Mouse (Mus musculus): ENCODE results near the gene Rnf224. TPM values are rescaled to one million over a fixed set of nuclear protein-coding genes. Genes with fewer than 3 reads are reported as not detected.
A peak's percentile ranks its signal among the peaks of the same experiment; 100 is the strongest.

The Rnf224 gene
- total and polyA plus RNA-seq, 3 experiments, result not detected

DNA sequence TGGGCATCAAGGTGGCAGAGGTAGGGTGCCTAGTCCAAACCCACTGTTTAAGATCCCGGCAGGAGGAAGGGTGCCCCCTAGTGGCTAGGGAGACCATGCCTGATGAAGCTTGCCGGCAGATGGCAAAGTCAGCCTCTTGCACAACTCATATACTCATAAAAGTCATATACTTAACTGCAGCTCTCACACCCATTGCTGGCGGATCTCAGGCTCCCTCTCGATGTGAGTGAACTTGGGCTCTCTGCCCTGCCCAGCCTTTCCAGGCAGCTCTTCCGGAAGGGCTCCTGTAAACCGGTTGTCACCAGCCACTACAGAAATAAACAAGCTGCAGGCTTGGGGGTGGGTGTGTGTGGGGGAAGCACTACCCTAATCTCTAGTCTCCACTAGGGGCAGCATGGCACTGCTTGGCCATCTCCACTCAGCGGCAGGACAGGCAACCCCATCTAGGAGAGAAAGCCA, 8.1 kb downstream of the Rnf224 start:
- H3K79me2 ChIP-seq (replicated peaks; ENCODE audit: control insufficient read depth, extremely low read depth, insufficient read depth, poor library complexity, severe bottlenecking), result peaks cover 5% of the 10 kb centered on the region
- DNase-seq (ENCODE audit: extremely low read depth), result peak; percentile 90
- peak overlapping the region; percentile 23 to 33 (median 23) for H3K4me3 ChIP-seq (replicated peaks in 1 of 3; ENCODE audit: low read depth in 2 of 3, low read length in 2 of 3, poor library complexity in 1 of 3)
- peaks cover 4 to 5% of the 10 kb centered on the region in 2 experiments for H3K36me3 ChIP-seq (replicated peaks in 1 of 2; ENCODE audit: control insufficient read depth in 1 of 2, insufficient read depth in 1 of 2, low read length in 1 of 2)
- peak overlapping the region; percentile 14; the same call in 1 of the 2 replicates for H3K27ac ChIP-seq (ENCODE audit: insufficient read depth, low read depth)
- TF ChIP-seq MAFK (IDR thresholded peaks at IDR 0.05; ENCODE audit: insufficient replicate concordance, low read length) (no peak), RAD21 (IDR thresholded peaks at IDR 0.05; ENCODE audit: low read depth, low read length) (peak; percentile 72), JUN (IDR thresholded peaks at IDR 0.05; ENCODE audit: insufficient read depth, low read depth, low read length) (no peak), E2F4 (IDR thresholded peaks at IDR 0.05; ENCODE audit: insufficient replicate concordance, low read depth, low read length) (no peak), SIN3A (IDR thresholded peaks at IDR 0.05; ENCODE audit: low read length) (0 out of 2 replicates have a peak, but pooled peaks have one; percentile 66), SMC3 (IDR thresholded peaks at IDR 0.05; ENCODE audit: low read depth, low read length) (peak; percentile 59), MAZ (IDR thresholded peaks at IDR 0.05; ENCODE audit: low read depth, low read length) (no peak), CTCF (conservative IDR thresholded peaks at IDR 0.05 in 1 of 2, IDR thresholded peaks at IDR 0.05 in 1 of 2; ENCODE audit: low read depth in 2 of 2, low read length in 2 of 2) (peak; percentile 80 to 95), ZC3H11A (IDR thresholded peaks at IDR 0.05; ENCODE audit: low read depth, low read length) (no peak), TCF12 (IDR thresholded peaks at IDR 0.05; ENCODE audit: low read depth, low read length) (peak; percentile 30; the same call in 1 of the 2 replicates), ELF1 (IDR thresholded peaks at IDR 0.05; ENCODE audit: low read depth, low read length) (peak; percentile 75), MEF2A (IDR thresholded peaks at IDR 0.05; ENCODE audit: borderline replicate concordance, low read depth, low read length) (0 out of 2 replicates have a peak, but pooled peaks have one; percentile 15), MAX (IDR thresholded peaks at IDR 0.05; ENCODE audit: low read length) (no peak), RCOR1 (conservative IDR thresholded peaks at IDR 0.05; ENCODE audit: low read depth, low read length) (no peak), ZMIZ1 (IDR thresholded peaks at IDR 0.05; ENCODE audit: low read depth, low read length) (no peak), HCFC1 (IDR thresholded peaks at IDR 0.05; ENCODE audit: low read depth, low read length) (no peak), ZNF384 (IDR thresholded peaks at IDR 0.05; ENCODE audit: low read depth, low read length) (no peak), NELFE (IDR thresholded peaks at IDR 0.05; ENCODE audit: low read depth, low read length) (peak; percentile 40), IRF4 (IDR thresholded peaks at IDR 0.05; ENCODE audit: low read depth, low read length) (no peak; the same call in 1 of the 2 replicates), NRF1 (IDR thresholded peaks at IDR 0.05; ENCODE audit: low read depth, low read length) (0 out of 2 replicates have a peak, but pooled peaks have one; percentile 7), JUND (conservative IDR thresholded peaks at IDR 0.05; ENCODE audit: low read depth, low read length) (no peak), UBTF (IDR thresholded peaks at IDR 0.05; ENCODE audit: low read depth, low read length) (0 out of 2 replicates have a peak, but pooled peaks have one; percentile 54), CHD2 (IDR thresholded peaks at IDR 0.05; ENCODE audit: low read length) (0 out of 2 replicates have a peak, but pooled peaks have one; percentile 40), GABPA (IDR thresholded peaks at IDR 0.05; ENCODE audit: insufficient replicate concordance, low read depth, low read length) (no peak)
- H3K4me1 ChIP-seq (ENCODE audit: control insufficient read depth in 1 of 2, insufficient read depth in 2 of 2), result peaks cover 4 to 26% of the 10 kb centered on the region in 2 experiments; a peak in 3 of 4 replicates
- no peak overlapping the region for H3K9ac ChIP-seq (ENCODE audit: insufficient read depth, low read depth)
- in situ Hi-C loops (cut with MboI; ENCODE audit: low pct_ligation_motif_present, low pct_unique_long_range_greater_than_20kb, low sequenced_read_pairs) (no loop called here), dilution Hi-C loops (cut with MboI; ENCODE audit: extremely low pct_ligation_motif_present, extremely low pct_unique_long_range_greater_than_20kb, low sequenced_read_pairs) (no loop called here)
- peak overlapping the region; percentile 52 for H3K4me2 ChIP-seq (ENCODE audit: insufficient read depth, low read depth, poor library complexity, severe bottlenecking)
- H3K9me3 ChIP-seq (replicated peaks; ENCODE audit: low read length), result no peaks in the 10 kb centered on the region
- peaks cover 45% of the 10 kb centered on the region for H3K27me3 ChIP-seq (replicated peaks)

Data from CH12.LX (cell line).